Mouse (Mus musculus) spleen, adult 12 weeks (tissue): ENCODE measurements around the gene Lingo3.
A peak's percentile ranks its signal among the peaks of the same experiment; 100 is the strongest.

Source experiments
- DNase-seq: peaks from one replicate; pipeline ENCODE4 v3.0.0; 2022; ENCODE audit warnings: low spot score

The Lingo3 gene

DNA sequence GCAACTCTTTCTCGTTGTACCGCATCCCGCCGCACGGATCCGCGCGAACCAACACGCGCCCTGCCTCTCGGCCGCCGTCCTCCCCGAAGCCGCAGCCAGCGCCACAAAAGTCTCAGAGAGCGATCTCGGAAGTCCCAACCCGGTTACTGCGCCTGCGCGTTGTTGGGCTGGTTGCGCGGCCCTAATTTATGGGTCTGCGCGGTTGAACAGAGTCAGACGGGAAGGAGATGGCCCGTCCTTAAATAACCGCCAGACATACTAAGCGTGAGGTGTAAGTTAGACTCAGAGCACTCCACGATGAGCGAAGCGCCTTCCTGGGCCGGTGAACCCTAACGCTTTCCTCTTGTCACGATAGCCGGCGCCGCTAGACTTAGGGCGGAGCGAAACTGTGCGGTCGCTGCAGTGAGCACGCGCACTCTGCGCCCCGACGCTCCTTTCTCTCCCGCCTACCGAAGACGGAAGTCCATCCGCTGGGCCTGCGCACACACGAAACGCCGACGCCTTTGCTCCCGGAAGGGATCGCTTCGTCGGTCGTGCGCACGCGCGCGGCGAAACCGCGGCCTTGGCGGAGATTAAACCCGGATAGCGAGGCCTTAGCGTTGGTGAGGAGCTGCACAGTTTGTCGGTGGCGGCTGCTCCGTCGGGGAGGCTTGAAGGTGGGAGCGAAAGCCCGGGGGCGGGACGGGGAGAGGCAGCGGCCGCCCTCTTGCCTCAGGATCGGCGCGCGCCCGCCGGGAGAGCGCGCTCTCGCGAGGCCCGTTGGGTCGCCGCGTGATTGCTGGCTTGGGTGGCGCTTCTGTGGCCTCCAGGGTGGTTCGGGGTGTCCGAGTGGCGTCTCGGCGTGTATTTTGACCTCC, 45.5 kb downstream of the Lingo3 start, which contains the start of the genes Sf3a2 and Plekhj1:
TSS of gene Sf3a2 (plus strand) at position 49 of the 857 bp plus-strand sequence.
TSS of gene Plekhj1 (minus strand) at position 477 of the 857 bp plus-strand sequence.
- DNase-seq: peak; percentile 95

DNA sequence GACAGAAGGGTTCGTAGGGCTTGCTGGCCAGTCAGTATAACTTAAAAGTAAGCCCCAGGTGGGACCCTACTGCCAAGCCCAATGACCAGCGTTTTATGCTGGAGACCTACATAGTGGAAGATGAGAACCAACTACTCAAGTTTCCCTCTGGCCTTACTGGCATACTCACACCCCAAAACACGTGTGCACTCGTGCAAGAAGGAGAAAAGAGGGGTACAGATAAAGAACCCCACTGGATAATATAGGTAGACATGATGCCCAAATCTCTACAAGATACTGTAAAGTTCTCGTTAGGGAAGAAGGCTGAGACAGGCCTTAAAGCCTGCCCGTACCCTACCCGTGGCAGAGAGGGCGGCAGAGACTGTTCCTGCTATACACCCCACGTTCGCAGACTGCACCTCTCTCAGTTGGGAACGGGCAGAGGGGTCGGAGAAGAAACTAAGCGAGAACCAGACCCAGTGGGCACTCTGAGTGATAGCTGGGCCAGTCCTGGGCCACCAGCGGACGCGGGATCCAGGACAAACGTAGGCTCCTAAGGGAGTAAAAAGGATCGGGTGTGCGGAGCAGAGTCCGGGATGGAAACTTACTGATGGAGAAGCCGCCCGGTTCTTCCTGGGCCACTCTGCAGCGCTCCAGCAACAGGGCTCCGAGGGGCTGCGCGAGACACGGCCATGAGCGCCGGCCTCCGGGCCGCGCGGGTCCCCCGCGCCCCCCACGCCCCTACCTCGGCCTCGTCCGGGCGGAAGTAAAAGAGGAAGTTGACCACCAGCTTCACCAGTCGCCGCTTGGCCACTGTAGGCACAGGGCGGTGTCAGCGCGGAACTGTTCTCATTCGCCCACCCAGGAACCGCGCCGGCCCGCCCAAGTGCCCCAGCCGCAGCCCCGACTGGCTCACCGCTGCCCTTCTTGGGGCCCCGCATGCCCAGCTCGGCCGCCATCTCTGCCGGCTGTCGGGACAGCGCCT, 46.4 kb downstream of the Lingo3 start:
- DNase-seq: peak; percentile 32

GRCm38 (mm10) chr10:80796307-80796848, 47.5 kb downstream of the Lingo3 start:
- no peak for DNase-seq

GRCm38 (mm10) chr10:80794750-80795149, 49.1 kb downstream of the Lingo3 start:
- DNase-seq: no peak

DNA sequence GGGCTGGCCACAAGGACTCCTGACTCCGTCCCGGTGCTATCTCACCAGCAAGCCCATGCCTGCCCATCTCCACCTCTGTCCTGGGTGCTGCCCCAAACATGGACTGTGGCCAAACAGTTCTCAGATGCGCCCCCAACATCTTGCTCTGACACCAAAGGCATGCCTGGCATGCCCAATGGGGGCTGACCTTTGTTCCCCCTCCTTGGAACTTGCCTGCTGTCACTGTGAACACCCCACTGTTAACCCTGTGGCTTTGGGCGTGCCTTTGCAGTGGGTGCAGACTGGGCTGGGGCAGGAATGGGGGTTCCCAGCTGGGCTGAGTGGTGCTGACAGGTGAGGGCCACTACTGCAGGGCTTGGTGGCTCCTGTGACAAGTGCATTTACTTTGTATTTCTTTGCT, 50.0 kb downstream of the Lingo3 start:
- no peak for DNase-seq

GRCm38 (mm10) chr10:80793033-80793784, 50.6 kb downstream of the Lingo3 start:
- DNase-seq: no peak

DNA sequence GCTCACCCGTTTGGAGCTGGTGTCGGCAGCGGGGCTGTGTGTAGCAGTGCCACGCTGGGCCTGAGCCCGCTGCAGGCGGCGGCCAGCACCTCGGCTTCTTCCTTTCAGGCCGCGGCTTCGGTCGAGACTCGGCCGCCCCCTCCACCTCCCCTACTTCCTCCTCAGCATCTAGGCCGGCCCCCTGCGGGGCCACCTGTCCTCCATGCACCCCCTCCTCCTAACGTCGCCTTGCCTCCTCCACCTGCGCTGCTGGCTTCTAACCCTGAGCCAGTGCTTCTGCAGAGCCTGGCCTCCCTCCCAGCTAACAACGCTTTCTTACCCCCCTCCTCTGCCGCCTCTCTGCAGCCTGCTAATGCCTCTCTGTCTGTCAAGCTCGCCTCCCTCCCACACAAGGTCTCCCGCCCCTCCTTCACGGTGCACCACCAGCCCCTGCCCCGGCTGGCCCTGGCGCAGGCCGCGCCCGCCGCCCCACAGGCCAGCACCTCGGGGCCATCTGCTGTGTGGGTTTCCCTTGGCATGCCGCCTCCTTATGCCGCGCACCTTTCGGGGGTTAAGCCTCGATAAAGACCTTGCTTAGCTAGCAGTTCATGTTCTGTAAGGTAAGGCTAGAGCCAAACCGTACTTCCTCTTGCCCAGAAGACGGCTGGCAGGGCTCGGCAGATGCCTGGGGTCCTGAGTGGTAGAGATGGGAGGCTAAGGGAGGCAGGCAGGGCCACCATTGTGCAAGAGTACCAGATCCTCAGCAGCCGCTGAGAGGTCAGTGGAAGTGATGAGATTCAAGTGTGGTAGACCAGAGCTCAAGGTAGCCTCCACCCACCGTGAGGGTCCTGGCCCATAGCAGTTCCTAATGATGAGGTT, 51.4 kb downstream of the Lingo3 start:
- DNase-seq: no peak

DNA sequence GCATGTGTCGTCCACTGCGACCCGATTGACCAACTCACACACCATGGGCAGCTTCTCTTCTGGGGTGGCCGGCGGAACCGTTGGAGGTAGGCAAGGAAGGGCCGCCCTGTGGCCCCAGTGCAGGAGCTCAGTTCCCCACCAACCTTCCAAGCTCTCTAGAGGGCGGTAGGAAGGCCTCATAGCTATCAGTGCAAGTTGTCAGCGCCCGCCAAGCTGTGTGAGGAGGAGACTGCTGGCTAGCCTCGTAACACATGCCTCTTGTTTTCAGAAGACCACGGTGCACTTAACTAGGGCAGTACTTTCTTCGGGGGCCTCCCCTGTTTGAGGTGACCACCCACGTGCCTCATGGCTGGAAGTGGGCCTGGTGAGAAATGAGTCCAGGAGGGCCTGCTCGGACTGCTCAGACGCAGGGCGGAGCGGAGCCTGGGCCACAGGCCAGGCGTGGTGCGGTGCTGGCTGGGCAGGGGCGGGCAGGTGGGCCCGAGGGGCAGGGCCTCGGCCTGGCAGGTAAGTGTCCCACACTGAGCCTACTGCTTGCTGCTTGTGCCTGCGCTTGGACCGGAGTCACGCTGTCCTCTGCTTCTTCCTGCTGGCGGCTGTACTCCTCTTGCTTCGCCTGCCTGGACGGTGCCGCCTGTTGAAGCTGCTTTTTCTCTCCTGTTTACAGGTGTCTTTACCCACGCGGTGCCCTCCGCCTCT, 52.2 kb downstream of the Lingo3 start:
- no peak for DNase-seq

GRCm38 (mm10) chr10:80790761-80791404, 53.0 kb downstream of the Lingo3 start:
- DNase-seq: no peak

DNA sequence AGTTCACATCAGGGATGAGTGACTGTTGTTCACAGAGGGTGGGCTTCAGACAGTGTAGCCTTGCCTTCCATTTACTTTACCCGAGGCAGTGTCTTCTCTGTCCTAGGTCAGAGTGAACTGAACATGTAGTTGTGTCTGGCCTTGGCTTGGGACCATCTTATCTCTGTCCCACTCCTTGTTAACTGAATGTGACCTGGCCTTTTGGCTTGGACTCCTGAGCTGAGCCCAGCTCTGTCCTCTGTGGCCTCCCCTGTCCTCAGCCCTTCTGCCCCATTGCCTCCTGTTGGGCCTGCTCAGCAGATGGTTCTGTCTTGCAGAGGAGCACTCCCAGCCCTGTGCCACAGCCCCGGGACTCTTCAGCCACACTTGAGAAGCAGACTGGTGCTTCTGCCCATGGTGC, 56.3 kb downstream of the Lingo3 start:
- DNase-seq: no peak

- no peak for DNase-seq
Observed at GRCm38 (mm10) chr10:80785963-80786362, 57.9 kb downstream of the Lingo3 start.

DNA sequence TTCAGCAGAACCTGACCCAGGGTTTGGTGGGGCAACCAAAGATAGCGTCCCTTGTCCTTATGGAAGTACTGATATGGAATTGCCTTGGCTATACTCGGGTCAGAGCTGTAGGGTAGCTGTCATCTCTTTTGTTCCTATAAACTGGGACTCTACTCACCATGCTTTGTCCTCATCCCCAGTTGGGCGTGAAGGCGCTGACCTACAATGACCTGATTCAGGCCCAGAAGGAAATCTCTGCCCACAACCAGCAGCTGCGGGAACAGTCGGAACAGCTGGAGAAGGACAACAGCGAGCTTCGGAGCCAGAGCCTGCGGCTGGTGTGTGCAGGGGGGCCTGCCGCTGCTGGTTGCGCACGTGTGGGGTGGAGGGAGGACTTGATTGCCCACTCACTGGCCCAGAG, 59.0 kb downstream of the Lingo3 start:
- no peak for DNase-seq

GRCm38 (mm10) chr10:80784302-80784701, 59.5 kb downstream of the Lingo3 start:
- DNase-seq: no peak
